Mouse (Mus musculus) neutrophil, adult 83 days (primary cell): ENCODE results near the gene Tut7. TPM values are rescaled to one million over a fixed set of nuclear protein-coding genes. Genes with fewer than 3 reads are reported as not detected.

Experiments
- total RNA-seq, 2 experiments: library from RNA; stranded (reverse); gene quantifications; one replicate each; pipeline ENCODE4 v1.2.4; 2023

Gene Tut7
- 100 to 1,000 TPM; 305 to 366 TPM for total RNA-seq

GRCm38 (mm10) chr13:59822507-59823462 lies at the start of gene Tut7:
Gene Tut7, minus strand, starts transcription at chr13:59823147.

DNA sequence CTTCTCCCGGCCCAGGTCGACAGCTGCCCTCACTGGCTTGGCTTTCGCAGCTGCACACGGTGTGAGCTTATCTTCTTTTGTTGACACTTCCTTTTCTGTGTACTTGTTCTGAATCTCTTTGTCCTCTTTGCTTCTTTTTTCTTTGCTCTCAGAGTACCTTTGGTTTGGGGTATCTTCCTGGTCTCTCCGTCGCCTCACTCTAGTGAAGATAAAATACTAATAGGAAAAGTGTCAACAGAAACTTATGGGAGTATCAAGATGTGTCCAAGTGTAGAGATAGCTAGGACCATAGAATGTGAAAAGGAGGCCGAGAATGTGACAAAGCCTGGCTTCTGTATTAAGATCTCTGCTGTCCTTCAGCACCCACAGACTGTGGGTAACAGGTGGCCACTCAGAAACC lies 40.8 kb downstream of the Tut7 start, which contains the start of gene Gm49354:
Gene Gm49354, minus strand, starts transcription at position 101 of the 400 bp plus-strand sequence.

DNA sequence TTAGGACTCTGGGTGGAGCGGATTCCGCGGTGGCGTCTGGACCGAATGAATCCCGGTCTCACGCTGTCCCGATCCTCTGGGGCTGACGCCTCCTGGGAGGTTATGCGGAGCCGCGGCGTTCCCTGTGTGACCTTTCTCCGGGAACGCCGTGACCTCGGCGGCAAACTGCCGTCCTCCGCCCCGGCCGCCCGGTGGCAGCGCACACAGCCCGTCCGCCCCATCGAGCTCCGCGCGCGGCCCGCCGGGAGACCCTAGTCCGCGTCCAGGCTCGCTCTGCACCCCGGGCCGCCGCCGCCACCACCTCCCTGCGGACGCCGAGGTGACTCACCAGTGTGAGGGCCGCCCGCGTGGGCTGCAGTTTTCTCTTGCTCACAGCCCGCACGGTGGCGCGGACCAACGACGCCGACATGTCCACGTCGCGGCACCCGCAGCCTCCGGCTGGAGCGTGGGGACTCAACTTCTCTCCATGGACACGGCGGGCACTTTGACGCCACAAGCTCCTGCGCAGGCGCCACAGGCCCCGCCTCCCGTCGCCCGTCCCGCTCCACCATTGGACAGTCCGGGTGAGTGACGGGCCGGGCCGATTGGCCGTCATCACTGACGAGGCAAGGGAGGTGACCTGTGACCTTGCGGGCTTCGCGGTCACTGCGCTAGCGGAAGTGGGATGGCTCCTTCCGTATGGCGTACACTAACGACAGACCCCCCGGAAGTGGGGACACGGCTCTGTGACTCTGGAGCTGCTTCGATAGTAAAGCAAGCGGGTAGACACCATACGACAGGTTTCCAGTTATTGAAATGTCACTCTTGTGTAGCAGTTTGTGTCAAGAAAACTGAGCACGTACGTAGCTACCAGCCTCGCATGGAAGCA lies 53.4 kb downstream of the Tut7 start, which contains the start of gene Isca1:
Gene Isca1, minus strand, starts transcription at position 515 of the 868 bp plus-strand sequence.

DNA sequence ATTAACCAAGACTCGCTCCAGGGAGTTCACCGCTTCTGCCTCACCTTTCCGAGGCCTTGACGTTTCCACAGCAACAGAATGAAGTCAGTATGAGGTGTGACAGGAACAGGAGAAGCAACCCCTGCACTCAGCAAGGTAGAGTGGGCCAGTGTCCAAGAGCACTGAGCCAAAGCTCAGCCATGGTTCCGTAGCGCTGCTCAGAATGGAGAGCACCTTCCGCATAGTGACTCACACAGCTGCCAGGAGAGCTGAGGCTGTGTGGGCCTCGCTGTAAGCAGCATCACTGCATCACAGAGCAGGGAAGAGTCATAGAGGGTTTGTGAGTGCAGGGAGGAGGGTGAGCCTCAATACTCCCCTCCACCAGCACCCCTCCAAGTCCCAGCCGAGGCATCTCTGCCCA lies 76.2 kb downstream of the Tut7 start, which contains the start of gene 1700014D04Rik:
Gene 1700014D04Rik, minus strand, starts transcription at position 42 of the 400 bp plus-strand sequence.

DNA sequence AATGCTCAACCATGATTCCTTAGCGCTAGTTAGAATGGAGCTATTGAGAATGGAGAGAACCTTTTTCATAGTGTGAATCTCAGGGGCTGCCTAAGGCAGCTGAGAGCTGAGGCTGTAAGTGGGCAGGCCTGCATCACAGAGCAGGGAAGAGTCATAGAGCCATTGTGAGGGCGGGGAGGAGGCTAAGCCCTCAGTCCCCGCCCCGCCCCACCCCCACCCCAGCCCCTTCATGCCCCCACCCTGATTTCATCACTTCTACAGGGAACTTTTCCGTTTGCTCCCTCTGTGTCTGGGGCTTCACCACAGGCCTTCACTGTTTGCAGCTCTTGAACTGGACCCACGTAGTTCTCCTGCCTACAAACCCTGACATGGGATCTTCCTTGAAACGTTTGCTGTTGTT lies 91.3 kb downstream of the Tut7 start, which contains the start of gene Spata31d1d:
Gene Spata31d1d, minus strand, starts transcription at position 101 of the 400 bp plus-strand sequence.

Other genes with a start within 250 kb of the Tut7 start
- 10 to 100 TPM; 49.5 to 50.1 TPM for gene Agtpbp1, start 237.9 kb downstream of the Tut7 start, total RNA-seq
- 10 to 100 TPM; 54.1 to 72.1 TPM for gene Naa35, start 237.9 kb downstream of the Tut7 start, total RNA-seq
- gene Golm1, start 147.3 kb downstream of the Tut7 start, total RNA-seq, result 10 to 100 TPM; 19.7 to 24.3 TPM
- not detected for gene 4921517D22Rik, start 129.0 kb downstream of the Tut7 start, total RNA-seq
- gene Spata31d1a, start 112.8 kb downstream of the Tut7 start, total RNA-seq, result under 1 TPM in 1 of 2 experiments, not detected in 1; 0.11 TPM
- gene Spata31d1b, start 110.9 kb downstream of the Tut7 start, total RNA-seq, result not detected
- not detected for gene Spata31d1d, start 91.4 kb downstream of the Tut7 start, total RNA-seq
- not detected for gene 1700014D04Rik, start 76.4 kb downstream of the Tut7 start, total RNA-seq
- 10 to 100 TPM; 47.6 to 49.2 TPM for gene Isca1, start 53.3 kb downstream of the Tut7 start, total RNA-seq
- not detected for gene Gm49354, start 40.9 kb downstream of the Tut7 start, total RNA-seq